Mouse (Mus musculus) stomach, embryonic 15.5 days (tissue): ENCODE results near the gene Ldlrad3. TPM values are rescaled to one million over a fixed set of nuclear protein-coding genes. Genes with fewer than 3 reads are reported as not detected.

Experiments
- ATAC-seq: fragments of 200-750 bp; cut with Nextera tagmentation; 2 replicates; pipeline ENCODE4 v1.8.0; 2017; ENCODE audit warnings: low read depth, moderate number of reproducible peaks, moderate TSS enrichment; ENCODE audit not compliant: insufficient read depth, low FRiP score
- H3K27ac ChIP-seq: fragments of 300-500 bp; sonication (generic); 2 replicates; pipeline ENCODE4 v1.5.1; 2015; ENCODE audit warnings: mild to moderate bottlenecking, inconsistent platforms
- H3K27me3 ChIP-seq: fragments of 300-500 bp; sonication (generic); replicated peaks from 2 replicates; pipeline ENCODE4 v1.6.1; 2015; ENCODE audit warnings: inconsistent platforms
- H3K36me3 ChIP-seq: fragments of 300-500 bp; sonication (generic); 2 replicates; pipeline ENCODE4 v1.6.1; 2015; ENCODE audit warnings: inconsistent platforms
- H3K4me1 ChIP-seq: fragments of 300-500 bp; sonication (generic); 2 replicates; pipeline ENCODE4 v1.6.1; 2015; ENCODE audit warnings: inconsistent platforms
- H3K4me2 ChIP-seq: fragments of 300-500 bp; sonication (generic); 2 replicates; pipeline ENCODE4 v1.6.1; 2015; ENCODE audit warnings: mild to moderate bottlenecking, inconsistent platforms
- H3K4me3 ChIP-seq: fragments of 300-500 bp; sonication (generic); replicated peaks from 2 replicates; pipeline ENCODE4 v1.5.1; 2015; ENCODE audit warnings: inconsistent platforms
- H3K9ac ChIP-seq: fragments of 300-500 bp; sonication (generic); 2 replicates; pipeline ENCODE4 v1.6.1; 2015; ENCODE audit warnings: inconsistent platforms
- H3K9me3 ChIP-seq: fragments of 300-500 bp; sonication (generic); 2 replicates; pipeline ENCODE4 v1.6.1; 2016; ENCODE audit warnings: inconsistent platforms
- WGBS: fragments of 180-500 bp; shearing (Covaris S2); methylation state at CpG from one replicate; pipeline ENCODE4 v1.1.7; 2015; 5-methylcytosine and 5-hydroxymethylcytosine counted together
- polyA plus RNA-seq: library from polyadenylated mRNA; unstranded; fragments of >200 nt; fragmentation: Nextera tagmentation; extraction: Ambion mirVana; gene quantifications from 2 replicates; pipeline ENCODE4 v1.2.1, GENCODE M21; 2015

The Ldlrad3 gene
- polyA plus RNA-seq, 1 experiment from 2014 or later: 39.1 TPM

DNA sequence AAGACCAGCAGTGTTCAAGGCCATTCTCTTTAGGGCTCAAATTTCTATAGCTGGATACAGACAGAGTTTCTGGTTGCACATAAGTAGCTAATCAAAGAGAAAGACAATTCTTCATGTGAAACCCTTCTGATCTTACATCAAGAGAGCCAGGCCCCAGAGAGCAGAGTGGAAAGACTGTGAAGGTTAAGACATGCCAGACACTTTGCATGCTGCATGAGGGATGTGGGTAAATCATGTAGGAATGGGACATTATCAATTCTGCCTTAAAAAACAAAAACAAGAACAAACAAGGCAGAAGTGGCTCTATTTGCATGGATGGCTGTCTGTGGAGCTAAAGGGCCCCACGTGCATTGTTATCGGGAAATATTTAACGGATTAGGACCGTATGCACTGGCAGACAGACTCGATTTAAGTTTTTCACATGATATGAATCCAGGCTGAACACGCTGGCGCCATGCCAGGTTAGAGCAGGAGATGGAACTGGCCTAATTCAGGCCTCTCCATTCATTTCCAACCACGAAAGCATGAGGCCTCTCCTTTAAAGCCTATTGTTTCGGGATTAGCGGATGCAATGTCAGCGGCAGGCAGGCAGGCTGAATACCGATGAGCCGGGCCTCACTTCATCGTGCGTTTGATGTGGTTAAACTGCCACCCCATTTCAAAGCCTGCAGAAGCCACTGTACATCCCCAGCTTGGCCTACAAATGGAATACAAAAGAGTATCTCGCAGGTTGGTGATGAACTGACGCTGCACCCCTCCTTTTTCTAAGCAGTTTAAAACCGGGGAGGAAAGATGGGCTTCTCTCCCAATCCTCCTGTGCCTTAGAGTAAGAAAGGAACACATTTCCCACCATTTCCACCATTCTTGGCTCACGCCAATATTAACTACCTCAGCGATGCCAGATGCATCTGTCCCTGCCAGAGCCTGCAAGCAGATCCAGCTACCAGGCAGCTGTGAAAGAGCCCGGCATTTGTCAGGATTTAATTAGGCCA lies 207.4 kb downstream of the Ldlrad3 start:
- no peak overlapping the region for H3K9ac ChIP-seq
- no peak overlapping the region for H3K4me3 ChIP-seq
- peaks cover 11% of the 10 kb centered on the region for H3K4me1 ChIP-seq
- 37% methylated on average over 21 of the region's 21 CpGs for WGBS
- H3K27ac ChIP-seq: peak overlapping the region; percentile 19; the same call in 1 of the 2 replicates
- no peaks in the 10 kb centered on the region for H3K36me3 ChIP-seq
- no peaks in the 10 kb centered on the region for H3K9me3 ChIP-seq
- peak; percentile 16; the same call in 1 of the 2 replicates for ATAC-seq
- H3K27me3 ChIP-seq: no peaks in the 10 kb centered on the region
- H3K4me2 ChIP-seq: no peak overlapping the region

DNA sequence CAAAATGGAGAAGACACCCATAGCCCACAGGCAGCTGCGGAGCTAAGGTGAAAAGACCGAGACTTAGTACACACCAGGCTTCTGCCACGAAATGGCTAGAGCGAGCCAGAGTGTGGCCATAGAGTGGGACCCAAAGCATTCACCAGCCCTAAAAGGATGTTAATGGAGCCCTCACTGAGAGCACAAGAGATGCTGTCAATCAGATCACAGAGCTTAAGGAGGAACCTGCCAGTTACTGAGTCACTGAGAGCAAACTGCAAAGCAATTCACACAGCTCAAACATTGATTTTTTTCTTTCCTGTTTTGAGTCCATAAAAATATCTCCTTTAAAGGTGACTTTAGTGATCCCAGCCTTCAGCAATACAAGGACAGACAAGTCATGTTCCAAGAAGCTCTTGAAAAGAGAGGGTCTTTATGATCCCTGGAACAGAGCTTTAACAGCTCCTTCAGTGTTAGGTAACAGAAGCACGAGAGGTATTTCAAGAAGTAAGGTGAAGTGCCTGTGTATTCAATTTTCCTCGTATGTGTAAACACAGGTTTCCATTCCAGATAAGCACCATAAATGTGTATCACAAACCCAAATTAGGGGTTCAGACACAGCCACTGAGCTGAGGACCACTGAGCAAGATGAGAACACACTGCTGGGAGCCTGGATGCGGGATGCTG lies 209.7 kb downstream of the Ldlrad3 start:
- ATAC-seq: no peak
- Histone ChIP-seq H3K27me3 (no peaks in the 10 kb centered on the region), H3K4me3 (no peak overlapping the region), H3K4me1 (peaks cover 11% of the 10 kb centered on the region), H3K9ac (no peak overlapping the region), H3K9me3 (no peaks in the 10 kb centered on the region), H3K4me2 (no peak overlapping the region), H3K27ac (no peak overlapping the region), H3K36me3 (no peaks in the 10 kb centered on the region)
- WGBS: 76% methylated on average over 7 of the region's 7 CpGs

DNA sequence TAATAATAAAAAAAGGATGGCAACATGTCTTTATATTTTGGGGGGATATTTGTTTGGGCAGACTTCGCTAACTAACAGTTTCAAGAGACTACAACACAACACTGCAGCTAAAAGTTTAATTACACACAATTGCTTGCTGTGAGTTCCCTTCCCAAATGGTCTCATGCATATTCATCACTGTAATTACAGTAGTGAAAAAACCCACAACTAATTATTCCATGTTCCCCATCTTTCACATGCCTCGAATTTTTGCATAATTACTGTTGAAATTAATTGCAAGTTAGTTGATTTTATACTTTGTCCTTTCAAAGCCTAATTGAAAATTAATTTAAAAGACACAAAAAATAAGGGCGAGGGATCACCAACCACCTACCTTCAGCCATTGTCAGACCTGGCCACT lies 212.4 kb downstream of the Ldlrad3 start:
- Histone ChIP-seq H3K4me1 (peaks cover 3% of the 10 kb centered on the region; the same call in 1 of the 2 replicates), H3K9me3 (no peaks in the 10 kb centered on the region), H3K27ac (no peak overlapping the region), H3K4me3 (no peak overlapping the region), H3K9ac (no peak overlapping the region), H3K36me3 (no peaks in the 10 kb centered on the region), H3K27me3 (no peaks in the 10 kb centered on the region), H3K4me2 (no peak overlapping the region)
- no peak for ATAC-seq
- WGBS: 85% methylated on average over 3 of the region's 3 CpGs

DNA sequence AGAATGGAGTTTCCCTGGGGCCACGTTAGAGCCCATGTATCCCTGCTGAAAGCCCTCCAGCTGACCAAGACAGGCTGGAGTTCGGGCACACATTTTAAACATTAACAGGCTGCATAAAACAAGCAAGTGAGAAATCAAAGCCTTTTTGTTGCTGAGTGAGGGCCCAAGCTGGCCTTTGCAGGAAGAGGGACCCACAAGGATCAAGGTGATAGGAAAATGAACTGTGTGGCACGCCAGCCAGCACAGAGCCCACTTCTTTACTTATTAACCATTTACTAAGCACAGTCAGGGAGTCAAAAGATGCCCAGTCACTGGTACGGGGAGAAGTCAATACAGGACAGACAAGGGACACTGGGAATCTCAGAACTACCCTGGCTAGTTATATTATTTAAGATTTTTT lies 218.6 kb downstream of the Ldlrad3 start:
- Histone ChIP-seq H3K4me3 (no peak overlapping the region), H3K4me2 (no peak overlapping the region), H3K27ac (peak overlapping the region; percentile 44), H3K9me3 (no peaks in the 10 kb centered on the region), H3K9ac (no peak overlapping the region), H3K4me1 (0 out of 2 replicates have a peak, but pooled peaks cover 9% of the 10 kb centered on the region), H3K27me3 (no peaks in the 10 kb centered on the region), H3K36me3 (no peaks in the 10 kb centered on the region)
- peak; percentile 44; the same call in 1 of the 2 replicates for ATAC-seq
- 34% methylated on average over 4 of the region's 4 CpGs for WGBS

DNA sequence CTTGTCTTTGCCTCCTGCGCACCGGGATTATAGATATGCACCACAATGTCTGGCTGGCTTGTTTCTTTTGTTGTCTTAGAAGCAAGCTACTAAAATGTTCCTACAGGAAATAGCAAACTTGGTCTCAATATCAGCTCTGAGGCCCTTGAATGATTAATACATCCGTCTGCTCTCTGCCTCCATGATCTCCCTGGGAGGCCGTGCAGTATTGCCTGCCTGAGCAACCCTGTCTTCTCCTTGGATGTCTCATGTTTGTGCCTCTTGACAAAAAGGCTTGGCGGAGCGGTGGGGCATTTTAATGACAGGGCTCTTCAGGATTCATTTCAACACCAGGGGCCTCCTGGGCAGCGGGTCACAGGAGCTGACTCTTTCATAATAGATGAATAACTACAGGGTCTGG lies 219.0 kb downstream of the Ldlrad3 start:
- H3K27me3 ChIP-seq: no peaks in the 10 kb centered on the region
- 55% methylated on average over 7 of the region's 7 CpGs for WGBS
- no peak overlapping the region for H3K4me3 ChIP-seq
- no peaks in the 10 kb centered on the region for H3K9me3 ChIP-seq
- H3K9ac ChIP-seq: no peak overlapping the region
- H3K4me2 ChIP-seq: no peak overlapping the region
- 0 out of 2 replicates have a peak, but pooled peaks cover 9% of the 10 kb centered on the region for H3K4me1 ChIP-seq
- peak overlapping the region; percentile 44 for H3K27ac ChIP-seq
- no peaks in the 10 kb centered on the region for H3K36me3 ChIP-seq
- ATAC-seq: no peak

DNA sequence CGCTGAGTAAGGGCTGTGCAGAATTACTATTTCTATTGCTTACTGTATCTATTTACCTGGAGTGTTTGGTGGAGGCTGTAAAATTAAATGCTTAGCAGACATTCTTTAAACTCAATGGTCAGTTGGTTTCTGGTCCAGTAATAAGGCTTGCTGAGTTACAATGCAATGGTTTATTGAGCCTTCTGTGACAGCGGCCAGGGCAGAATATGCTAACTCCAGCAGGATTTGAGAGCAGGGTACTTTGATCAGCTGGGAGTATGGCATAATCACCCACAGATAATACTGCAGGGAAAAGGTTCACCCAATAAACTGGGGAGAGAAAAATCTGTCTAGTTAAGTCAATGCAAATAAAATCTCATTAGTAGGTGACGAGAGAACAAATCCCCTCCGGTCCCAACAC lies 220.2 kb downstream of the Ldlrad3 start:
- H3K4me2 ChIP-seq: peak overlapping the region; percentile 2; the same call in 1 of the 2 replicates
- no peaks in the 10 kb centered on the region for H3K27me3 ChIP-seq
- 69% methylated on average over 4 of the region's 4 CpGs for WGBS
- H3K9me3 ChIP-seq: no peaks in the 10 kb centered on the region
- peak overlapping the region; percentile 35; the same call in 1 of the 2 replicates for H3K27ac ChIP-seq
- no peaks in the 10 kb centered on the region for H3K36me3 ChIP-seq
- H3K9ac ChIP-seq: no peak overlapping the region
- no peak overlapping the region for H3K4me3 ChIP-seq
- ATAC-seq: no peak
- H3K4me1 ChIP-seq: 0 out of 2 replicates have a peak, but pooled peaks cover 12% of the 10 kb centered on the region

DNA sequence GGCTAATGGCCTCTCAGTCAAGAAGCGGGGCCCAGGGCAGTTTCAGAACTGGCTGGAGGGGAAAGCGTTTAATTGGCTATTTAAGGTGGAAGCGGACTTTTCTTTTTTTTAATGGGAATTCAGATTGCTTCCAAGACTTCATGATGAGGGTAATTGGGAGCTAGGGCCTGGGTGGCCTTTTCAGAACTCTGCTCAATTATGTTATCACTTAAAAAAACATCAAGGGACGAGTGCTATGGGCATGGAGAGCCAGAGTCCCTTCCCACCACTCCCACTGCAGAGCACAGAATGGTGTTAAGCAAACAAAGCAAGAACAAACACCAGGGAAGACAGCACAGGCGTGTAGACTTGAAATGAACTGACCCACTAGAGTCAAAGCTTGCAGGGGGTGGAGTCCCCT lies 220.7 kb downstream of the Ldlrad3 start:
- WGBS: 61% methylated on average over 5 of the region's 5 CpGs

DNA sequence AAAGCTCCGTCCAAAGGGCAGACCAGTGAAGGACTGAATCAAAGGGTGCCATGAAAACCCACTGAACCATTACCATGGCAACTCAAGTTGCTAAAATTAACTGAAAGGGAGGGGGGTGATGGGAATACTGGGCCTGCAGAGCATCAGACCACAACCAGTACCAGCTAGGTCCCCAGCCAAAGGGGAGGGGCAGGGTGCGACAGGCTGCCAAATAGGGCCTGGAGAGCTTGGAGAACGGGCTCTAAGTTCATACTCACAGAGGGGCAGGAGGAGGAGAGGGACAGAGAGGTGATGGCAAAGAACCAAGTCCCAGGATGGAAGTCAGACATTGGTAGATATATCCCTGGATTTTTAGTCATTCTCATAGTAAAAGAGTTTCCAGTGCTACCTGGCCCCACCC lies 222.8 kb downstream of the Ldlrad3 start:
- 84% methylated on average over 3 of the region's 3 CpGs for WGBS
- no peaks in the 10 kb centered on the region for H3K36me3 ChIP-seq
- no peak for ATAC-seq
- H3K27me3 ChIP-seq: no peaks in the 10 kb centered on the region
- 0 out of 2 replicates have a peak, but pooled peaks cover 12% of the 10 kb centered on the region for H3K4me1 ChIP-seq
- no peak overlapping the region for H3K9ac ChIP-seq
- no peak overlapping the region for H3K4me2 ChIP-seq
- no peak overlapping the region for H3K27ac ChIP-seq
- no peaks in the 10 kb centered on the region for H3K9me3 ChIP-seq
- no peak overlapping the region for H3K4me3 ChIP-seq

More for the DNA sequence above, 220.7 kb downstream of the Ldlrad3 start:
- no peak overlapping the region for H3K9ac ChIP-seq
- H3K4me2 ChIP-seq: peak overlapping the region; percentile 2; the same call in 1 of the 2 replicates
- no peaks in the 10 kb centered on the region for H3K36me3 ChIP-seq
- no peaks in the 10 kb centered on the region for H3K27me3 ChIP-seq
- ATAC-seq: peak; percentile 83
- H3K9me3 ChIP-seq: no peaks in the 10 kb centered on the region
- H3K4me3 ChIP-seq: no peak overlapping the region
- peak overlapping the region; percentile 35; the same call in 1 of the 2 replicates for H3K27ac ChIP-seq
- 0 out of 2 replicates have a peak, but pooled peaks cover 12% of the 10 kb centered on the region for H3K4me1 ChIP-seq

DNA sequence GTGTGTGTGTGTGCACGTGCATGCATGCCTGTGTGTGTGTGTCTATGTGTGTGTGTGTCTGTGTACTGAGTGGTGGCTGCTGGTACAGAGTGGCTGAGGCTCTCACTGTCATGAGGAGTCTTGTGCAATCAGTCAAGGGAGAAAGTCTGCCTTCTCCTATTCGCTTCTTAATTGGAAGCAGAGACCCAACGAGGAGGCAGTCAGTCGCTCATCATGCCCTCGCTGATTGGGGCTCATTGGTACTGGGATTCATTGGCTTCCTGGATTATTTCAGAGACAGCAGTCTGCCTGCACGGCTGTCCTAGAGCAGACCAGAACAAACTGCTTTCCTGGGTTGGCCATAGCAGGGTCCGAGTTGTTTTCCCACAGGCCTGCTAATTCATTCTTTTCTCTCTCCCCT lies 223.8 kb downstream of the Ldlrad3 start:
- no peak for ATAC-seq
- H3K4me2 ChIP-seq: no peak overlapping the region
- no peaks in the 10 kb centered on the region for H3K36me3 ChIP-seq
- no peaks in the 10 kb centered on the region for H3K27me3 ChIP-seq
- H3K4me1 ChIP-seq: 0 out of 2 replicates have a peak, but pooled peaks cover 8% of the 10 kb centered on the region
- no peak overlapping the region for H3K4me3 ChIP-seq
- no peaks in the 10 kb centered on the region for H3K9me3 ChIP-seq
- H3K9ac ChIP-seq: no peak overlapping the region
- WGBS: 79% methylated on average over 7 of the region's 7 CpGs
- H3K27ac ChIP-seq: no peak overlapping the region

DNA sequence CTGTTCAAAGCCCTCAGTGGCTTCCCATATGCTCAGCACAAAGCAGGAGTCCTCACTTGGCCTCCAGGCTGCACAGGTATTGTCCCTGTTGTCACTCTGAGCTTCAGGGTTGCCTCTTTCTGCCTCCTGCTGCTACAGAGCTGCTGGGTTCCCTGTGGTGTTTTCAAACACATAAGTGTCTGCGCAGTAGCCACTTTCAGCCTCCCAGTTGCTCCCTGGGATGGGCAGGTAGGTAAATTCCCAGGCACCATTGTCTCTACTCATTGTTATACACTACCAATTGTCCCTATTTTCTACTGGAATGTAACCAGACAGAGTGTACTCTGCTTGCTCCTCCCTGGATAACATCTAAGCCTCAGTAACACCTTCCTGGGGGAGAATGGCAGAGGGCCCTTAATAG lies 224.8 kb downstream of the Ldlrad3 start:
- Histone ChIP-seq H3K4me1 (0 out of 2 replicates have a peak, but pooled peaks cover 3% of the 10 kb centered on the region), H3K9ac (no peak overlapping the region), H3K4me2 (no peak overlapping the region), H3K27me3 (no peaks in the 10 kb centered on the region), H3K36me3 (no peaks in the 10 kb centered on the region), H3K27ac (no peak overlapping the region), H3K9me3 (no peaks in the 10 kb centered on the region), H3K4me3 (no peak overlapping the region)
- WGBS: 87% methylated on average over 1 of the region's 1 CpGs
- no peak for ATAC-seq

DNA sequence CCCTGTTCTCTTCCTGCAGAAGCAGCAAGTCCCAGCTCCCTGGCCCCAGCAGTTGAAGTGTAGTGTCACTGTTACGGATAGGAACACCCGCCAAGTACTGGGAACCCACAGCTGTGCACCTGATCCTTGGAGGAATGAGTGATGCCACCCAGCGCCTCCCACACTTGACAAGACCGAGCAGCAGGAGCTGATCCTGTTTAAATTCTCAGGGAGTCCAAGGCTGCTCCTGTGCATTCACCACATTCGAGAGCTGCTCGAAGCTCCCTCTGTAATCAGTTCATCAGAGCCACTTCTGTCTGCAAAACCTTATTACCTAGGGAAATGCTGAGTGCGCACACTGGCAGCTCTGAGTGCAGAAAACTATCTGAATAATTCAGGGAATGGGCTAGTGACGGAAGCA lies 225.5 kb downstream of the Ldlrad3 start:
- H3K36me3 ChIP-seq: no peaks in the 10 kb centered on the region
- H3K4me2 ChIP-seq: no peak overlapping the region
- 69% methylated on average over 8 of the region's 8 CpGs for WGBS
- no peak overlapping the region for H3K9ac ChIP-seq
- no peak overlapping the region for H3K4me3 ChIP-seq
- H3K4me1 ChIP-seq: 0 out of 2 replicates have a peak, but pooled peaks cover 3% of the 10 kb centered on the region
- H3K27ac ChIP-seq: no peak overlapping the region
- ATAC-seq: no peak
- no peaks in the 10 kb centered on the region for H3K27me3 ChIP-seq
- no peaks in the 10 kb centered on the region for H3K9me3 ChIP-seq

DNA sequence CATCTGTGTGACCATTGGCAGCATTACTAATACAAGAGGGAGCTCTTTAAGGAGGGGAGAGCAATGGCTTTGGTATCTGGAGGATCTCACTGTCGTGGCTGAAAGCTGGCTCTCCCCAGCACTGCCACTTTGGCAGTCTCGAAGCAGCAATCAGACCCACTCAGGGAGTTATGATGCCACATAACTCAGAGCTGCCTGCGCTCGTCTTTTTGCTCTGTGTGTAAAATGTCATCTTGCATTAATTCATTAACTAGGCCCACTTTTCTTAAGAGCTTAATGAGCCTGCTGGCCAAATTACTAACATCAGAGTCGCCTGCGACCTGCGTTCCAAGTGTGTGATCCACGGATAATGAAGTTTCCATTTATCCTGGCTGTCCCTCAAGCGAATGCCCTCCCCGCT lies 230.1 kb downstream of the Ldlrad3 start:
- no peak for ATAC-seq
- Histone ChIP-seq H3K9ac (no peak overlapping the region), H3K4me2 (no peak overlapping the region), H3K4me1 (no peaks in the 10 kb centered on the region), H3K27me3 (no peaks in the 10 kb centered on the region), H3K9me3 (no peaks in the 10 kb centered on the region), H3K4me3 (no peak overlapping the region), H3K36me3 (peaks cover 4% of the 10 kb centered on the region; the same call in 1 of the 2 replicates), H3K27ac (no peak overlapping the region)
- WGBS: 62% methylated on average over 10 of the region's 10 CpGs
